Mouse (Mus musculus): ENCODE data around the gene Kmt2d. TPM values are rescaled to one million over a fixed set of nuclear protein-coding genes. Genes with fewer than 3 reads are reported as not detected.

Kmt2d gene
- polyA plus RNA-seq, 1 experiment = 38.1 TPM

DNA sequence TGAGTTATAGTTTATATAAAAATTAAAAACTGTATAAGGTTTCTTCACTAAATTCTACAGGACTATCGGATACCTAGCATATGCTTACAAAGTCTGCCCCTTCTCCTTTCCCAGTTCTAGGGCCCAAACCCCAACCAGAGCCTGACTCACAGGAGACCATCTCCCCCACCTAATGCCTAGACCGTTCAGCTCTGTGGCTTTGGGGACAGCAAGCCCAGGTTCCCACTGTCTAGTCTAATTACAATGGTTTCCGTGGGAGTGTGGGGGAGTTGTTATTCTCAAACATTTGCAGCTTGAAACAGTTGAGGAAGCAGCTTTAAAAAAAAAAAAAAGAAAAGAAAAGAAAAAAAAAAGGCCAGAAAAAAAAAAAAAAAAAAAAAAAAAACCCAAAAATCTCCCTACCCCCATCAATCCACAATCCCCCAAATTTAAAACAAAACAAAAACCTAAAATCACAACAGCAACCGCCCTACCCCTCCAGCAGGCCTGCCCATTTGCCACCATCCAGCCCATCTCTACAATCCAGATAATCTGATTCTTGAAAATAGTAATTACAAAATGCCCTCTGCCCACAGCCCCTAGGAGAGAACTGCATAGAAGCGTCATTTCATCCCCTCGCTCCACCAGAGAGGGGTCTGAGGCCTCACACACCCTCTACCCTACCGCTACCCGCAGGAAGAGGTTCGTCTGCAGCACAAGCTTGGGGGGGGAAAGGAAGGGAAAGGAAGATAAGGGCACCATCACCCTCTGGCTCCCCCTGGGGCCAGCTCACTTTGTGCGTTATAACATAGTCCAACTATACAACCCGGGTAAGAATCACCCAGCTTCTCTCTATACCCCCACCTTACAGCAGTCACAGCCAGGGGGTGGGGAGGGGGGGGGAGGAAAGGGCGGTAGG lies 38.6 kb downstream of the Kmt2d start:
- TF ChIP-seq GATA1 (IDR thresholded peaks at IDR 0.05; ENCODE audit: low read length) = no peak

DNA sequence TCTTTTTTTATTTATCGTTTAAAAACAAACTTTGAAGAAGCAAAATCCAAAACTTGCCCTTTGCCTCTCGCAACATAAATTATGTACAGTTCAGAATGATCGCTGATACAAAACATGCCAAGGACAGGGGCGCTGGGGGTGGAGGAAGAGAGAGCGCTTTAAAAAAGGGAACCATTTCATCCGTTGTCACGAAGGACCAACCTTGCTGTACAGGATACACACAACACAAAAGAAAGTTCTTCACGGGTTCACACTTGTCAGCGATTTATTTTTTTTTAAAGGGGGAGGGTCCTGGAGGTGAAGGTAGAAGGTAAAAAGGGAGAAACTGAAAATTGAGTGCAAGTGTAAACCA lies 39.3 kb downstream of the Kmt2d start:
- no peak for TF ChIP-seq GATA1 (IDR thresholded peaks at IDR 0.05; ENCODE audit: low read length)

- no peak for TF ChIP-seq GATA1 (IDR thresholded peaks at IDR 0.05; ENCODE audit: low read length)
Measured at GRCm38 (mm10) chr15:98830736-98831683, 40.0 kb downstream of the Kmt2d start, which contains the start of gene Prkag1. Gene Prkag1 (minus strand): TSS chr15:98831521.

GRCm38 (mm10) chr15:98827611-98828011 lies 43.4 kb downstream of the Kmt2d start:
- peak; percentile 69 for TF ChIP-seq GATA1 (IDR thresholded peaks at IDR 0.05; ENCODE audit: low read length)

GRCm38 (mm10) chr15:98823434-98823833 lies 47.6 kb downstream of the Kmt2d start:
- no peak for TF ChIP-seq GATA1 (IDR thresholded peaks at IDR 0.05; ENCODE audit: low read length)

GRCm38 (mm10) chr15:98822147-98822546 lies 48.9 kb downstream of the Kmt2d start:
- TF ChIP-seq GATA1 (IDR thresholded peaks at IDR 0.05; ENCODE audit: low read length) = no peak

GRCm38 (mm10) chr15:98821403-98821802 lies 49.6 kb downstream of the Kmt2d start:
- no peak for TF ChIP-seq GATA1 (IDR thresholded peaks at IDR 0.05; ENCODE audit: low read length)

- TF ChIP-seq GATA1 (IDR thresholded peaks at IDR 0.05; ENCODE audit: low read length) = no peak
Measured at GRCm38 (mm10) chr15:98820937-98821336, 50.1 kb downstream of the Kmt2d start.

DNA sequence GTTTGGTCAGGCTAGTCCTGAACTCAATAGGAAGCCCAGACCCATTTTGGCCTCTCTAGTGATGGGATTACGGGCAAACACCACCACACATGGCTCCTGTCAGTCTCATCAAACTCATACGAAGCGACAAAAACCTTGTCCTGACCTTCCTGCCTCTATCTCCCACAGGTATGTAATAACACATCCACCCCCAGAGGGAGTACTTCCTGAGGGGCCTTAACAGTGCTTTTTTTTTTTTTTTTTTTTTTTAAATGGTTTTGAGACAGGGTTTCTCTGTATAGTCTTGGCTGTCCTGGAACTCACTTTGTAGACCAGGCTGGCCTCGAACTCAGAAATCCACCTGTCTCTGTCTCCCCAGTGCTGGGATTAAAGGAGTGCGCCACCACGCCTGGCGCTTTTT lies 52.8 kb downstream of the Kmt2d start:
- no peak for TF ChIP-seq GATA1 (IDR thresholded peaks at IDR 0.05; ENCODE audit: low read length)

- TF ChIP-seq GATA1 (IDR thresholded peaks at IDR 0.05; ENCODE audit: low read length) = no peak
Measured at GRCm38 (mm10) chr15:98812741-98813424, 58.1 kb downstream of the Kmt2d start.

- no peak for TF ChIP-seq GATA1 (IDR thresholded peaks at IDR 0.05; ENCODE audit: low read length)
Measured at GRCm38 (mm10) chr15:98809390-98809789, 61.6 kb downstream of the Kmt2d start, which contains the start of gene Ddn. Gene Ddn (minus strand): TSS chr15:98809490.

- TF ChIP-seq GATA1 (IDR thresholded peaks at IDR 0.05; ENCODE audit: low read length) = no peak
Measured at GRCm38 (mm10) chr15:98808651-98809134, 62.3 kb downstream of the Kmt2d start.

DNA sequence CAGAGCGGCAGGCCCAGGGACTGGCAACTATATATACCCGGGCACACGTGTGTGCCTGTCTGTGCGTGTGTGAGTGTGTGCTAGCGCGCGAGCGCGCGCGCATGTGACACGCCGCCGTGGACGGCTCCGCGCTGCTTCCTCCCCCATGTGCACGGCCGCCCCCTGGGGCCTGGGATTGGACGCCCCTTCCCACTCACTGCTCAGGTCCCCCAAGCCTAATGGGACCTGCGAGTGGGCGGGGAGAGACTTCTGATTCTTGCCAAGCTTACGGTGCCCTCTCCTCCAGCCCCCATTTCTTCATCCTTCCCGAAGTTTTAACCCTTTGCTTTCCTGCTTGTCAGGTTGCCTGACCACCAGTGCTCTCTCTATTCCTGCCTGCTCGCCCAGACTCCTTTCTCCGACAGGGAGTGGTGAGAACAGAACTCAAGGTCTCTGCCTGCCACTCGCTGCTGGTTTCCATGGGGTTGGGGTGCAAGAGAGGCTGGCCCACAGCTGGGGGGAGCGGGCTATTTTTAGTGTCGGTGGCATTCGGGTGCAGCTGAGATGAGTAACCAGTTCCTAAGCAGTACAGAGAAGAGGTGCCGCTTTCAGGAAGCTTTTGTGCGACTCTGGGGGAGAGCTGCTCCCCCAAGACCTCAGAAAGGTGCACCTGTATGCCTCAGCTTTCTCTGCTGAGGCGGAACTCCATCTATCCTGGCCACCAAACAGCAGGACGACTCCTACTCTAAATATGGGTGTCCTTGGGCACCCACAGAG lies 62.9 kb downstream of the Kmt2d start:
- TF ChIP-seq GATA1 (IDR thresholded peaks at IDR 0.05; ENCODE audit: low read length) = no peak

All from G1E-ER4 (cell line).